Mouse (Mus musculus): Measurements from ENCODE around the gene Timp3.

Timp3 gene

DNA sequence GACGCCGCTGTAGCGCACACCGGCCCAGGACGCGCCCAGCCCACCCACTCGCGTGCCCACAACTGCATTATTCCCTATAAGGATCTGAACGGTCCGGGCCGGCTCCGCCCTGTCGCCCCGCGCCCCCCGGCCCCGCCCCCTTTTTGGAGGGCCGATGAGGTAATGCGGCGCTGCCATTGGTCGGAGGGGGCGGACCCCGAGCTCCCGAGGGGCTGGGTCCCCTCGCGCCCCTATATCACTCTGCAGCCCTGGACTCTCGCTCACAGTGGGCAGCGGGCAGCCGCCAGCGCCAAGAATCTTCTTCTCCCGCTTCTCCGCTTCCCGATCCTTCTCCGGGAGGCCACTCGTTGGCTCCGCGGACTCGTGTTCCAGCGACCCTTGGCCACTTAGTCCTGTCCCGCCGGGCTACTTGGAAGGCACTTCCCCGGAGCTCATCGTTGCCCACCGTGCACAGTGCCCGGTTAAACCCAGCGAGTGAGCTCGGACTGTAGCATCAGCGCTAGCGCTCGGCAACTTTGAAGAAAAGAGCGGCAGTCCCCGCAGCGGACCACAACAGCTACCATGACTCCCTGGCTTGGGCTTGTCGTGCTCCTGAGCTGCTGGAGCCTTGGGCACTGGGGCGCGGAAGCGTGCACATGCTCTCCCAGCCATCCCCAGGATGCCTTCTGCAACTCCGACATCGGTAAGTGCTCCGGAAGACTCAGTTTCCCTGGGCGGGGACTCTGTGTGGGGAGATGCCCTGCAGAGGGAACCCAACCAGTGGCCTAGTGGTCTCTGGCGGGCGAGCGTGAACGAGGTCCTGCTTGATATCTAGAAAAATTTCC is at the start of gene Timp3:
Gene Timp3 (plus strand): TSS at position 80 of the 824 bp plus-strand sequence.
- in situ Hi-C loops (cut with MboI; ENCODE audit: low sequenced_read_pairs): no loop called here

DNA sequence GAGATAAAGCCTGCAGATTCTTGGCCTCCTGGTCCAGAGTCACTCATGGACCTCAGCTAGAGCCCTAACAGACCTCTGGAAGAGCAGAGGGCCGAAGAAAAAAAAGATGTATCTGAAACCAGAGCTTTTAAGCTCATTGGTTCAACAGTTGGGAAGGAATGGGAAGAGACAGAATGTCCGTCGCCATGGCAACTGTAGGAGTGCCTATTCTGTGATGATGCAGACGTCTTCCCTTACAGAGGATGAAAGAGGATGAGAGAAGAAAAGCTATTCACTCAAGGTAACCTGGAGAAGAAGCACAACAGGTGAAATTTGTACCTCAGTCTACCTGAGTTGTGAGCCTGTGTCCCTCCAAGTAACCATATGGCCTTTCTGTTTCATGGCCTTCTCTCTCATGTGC is 44.0 kb upstream of the Timp3 start:
- in situ Hi-C loops (cut with MboI; ENCODE audit: low sequenced_read_pairs): no loop called here

GRCm38 (mm10) chr10:86257045-86257444 is 43.1 kb upstream of the Timp3 start:
- in situ Hi-C loops (cut with MboI; ENCODE audit: low sequenced_read_pairs): no loop called here

- in situ Hi-C loops (cut with MboI; ENCODE audit: low sequenced_read_pairs): no loop called here
Observed at GRCm38 (mm10) chr10:86258046-86258445, 42.1 kb upstream of the Timp3 start.

- in situ Hi-C loops (cut with MboI; ENCODE audit: low sequenced_read_pairs): no loop called here
Observed at GRCm38 (mm10) chr10:86258992-86259391, 41.2 kb upstream of the Timp3 start.

- in situ Hi-C loops (cut with MboI; ENCODE audit: low sequenced_read_pairs): no loop called here
Observed at GRCm38 (mm10) chr10:86261725-86262124, 38.4 kb upstream of the Timp3 start.

DNA sequence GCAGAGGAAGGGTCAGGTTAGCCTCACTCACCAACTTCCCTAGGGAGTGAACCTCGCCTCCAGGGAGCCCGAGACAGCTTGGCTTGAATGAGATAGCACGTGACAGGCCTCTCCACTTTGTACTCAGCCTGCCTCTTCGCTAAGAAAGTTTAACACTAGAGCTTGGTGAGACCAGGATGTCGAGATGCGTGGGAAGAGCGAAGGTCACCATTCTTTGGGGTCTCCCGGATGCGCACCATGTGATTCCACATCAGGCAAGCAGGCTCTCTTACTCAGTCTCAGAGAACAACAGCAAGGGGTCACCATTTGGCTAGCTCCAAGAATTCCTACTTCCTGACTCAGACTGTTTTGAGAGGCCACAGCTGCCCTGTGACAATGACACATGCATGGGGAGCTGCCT is 35.6 kb upstream of the Timp3 start:
- in situ Hi-C loops (cut with MboI; ENCODE audit: low sequenced_read_pairs): no loop called here

GRCm38 (mm10) chr10:86270254-86270653 is 29.9 kb upstream of the Timp3 start:
- in situ Hi-C loops (cut with MboI; ENCODE audit: low sequenced_read_pairs): no loop called here

- in situ Hi-C loops (cut with MboI; ENCODE audit: low sequenced_read_pairs): no loop called here
Observed at GRCm38 (mm10) chr10:86272826-86273225, 27.3 kb upstream of the Timp3 start.

DNA sequence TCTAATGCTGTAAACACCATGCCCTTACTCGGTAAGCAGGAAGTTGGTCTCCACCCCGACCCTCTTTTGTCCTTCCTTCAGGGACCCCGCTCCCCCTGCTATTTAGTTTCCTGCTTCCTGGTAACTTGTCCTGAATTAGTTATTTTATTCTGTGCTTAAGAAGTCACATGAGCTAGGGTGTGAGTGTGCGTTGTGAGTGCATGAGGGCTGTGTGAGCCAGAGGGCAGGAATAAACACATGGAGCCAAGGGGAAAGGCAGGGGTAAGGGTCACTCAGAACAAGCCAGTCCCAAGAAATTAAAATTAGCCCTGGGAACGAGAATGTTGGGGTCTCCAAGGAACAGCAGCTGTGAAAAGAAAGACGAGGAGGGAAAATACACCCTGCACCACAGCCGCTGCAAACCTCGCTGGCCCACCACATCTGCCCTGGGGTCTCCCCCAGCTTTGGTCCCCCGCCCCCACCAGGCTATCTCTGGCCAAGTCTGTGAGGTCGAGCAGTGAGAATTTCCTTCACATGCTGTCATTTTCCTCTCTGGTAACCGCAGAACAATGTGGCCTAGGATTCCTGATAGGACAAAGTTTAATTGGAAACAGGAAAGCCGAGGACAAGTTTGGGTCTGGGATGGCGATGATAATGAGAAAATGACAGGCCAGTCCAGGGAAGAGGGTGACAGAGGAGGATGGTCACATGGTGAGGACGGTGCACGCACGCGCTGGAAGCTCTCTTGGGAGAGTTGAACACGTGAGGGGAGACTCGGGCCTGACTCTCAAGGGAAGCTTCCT is 26.6 kb upstream of the Timp3 start:
- in situ Hi-C loops (cut with MboI; ENCODE audit: low sequenced_read_pairs): no loop called here

DNA sequence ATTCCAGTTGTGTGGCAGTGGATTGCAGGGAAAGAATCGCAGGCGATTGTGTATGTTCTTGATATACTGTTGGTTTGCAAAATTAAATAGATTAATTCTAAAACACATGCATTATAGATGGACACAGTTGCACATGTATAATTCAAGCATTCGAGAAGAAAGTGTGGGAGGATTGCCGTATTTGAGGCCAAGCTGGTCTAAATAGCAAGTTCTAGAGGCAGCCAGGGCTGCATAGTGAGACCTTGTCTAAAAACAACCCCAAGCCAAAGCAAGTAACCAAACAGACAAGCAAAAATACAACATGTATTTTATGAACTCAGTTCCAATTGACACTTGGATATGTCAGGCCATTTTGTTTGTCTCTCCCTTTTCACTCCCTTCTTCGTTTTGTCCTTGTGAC is 24.6 kb upstream of the Timp3 start:
- in situ Hi-C loops (cut with MboI; ENCODE audit: low sequenced_read_pairs): no loop called here

DNA sequence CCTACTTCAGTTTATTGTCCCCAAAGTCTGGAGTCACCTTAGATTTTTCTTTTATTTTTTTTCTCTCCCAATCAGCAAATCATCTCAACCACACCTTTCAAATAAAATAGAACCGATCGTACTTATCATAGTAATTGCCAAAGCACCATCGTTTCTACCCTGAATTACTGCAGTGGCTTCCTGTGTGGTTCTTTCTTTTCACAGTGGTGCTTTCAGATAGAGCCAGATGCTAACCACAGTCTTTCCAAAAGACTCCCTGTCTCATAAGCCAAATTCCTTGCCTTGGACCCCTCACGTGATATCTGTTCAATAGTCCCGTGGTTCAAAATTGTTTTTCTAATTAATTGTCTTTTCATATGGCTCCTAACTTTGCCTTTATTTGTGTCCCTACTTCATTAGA is 22.8 kb upstream of the Timp3 start:
- in situ Hi-C loops (cut with MboI; ENCODE audit: low sequenced_read_pairs): no loop called here

GRCm38 (mm10) chr10:86278481-86278880 is 21.7 kb upstream of the Timp3 start:
- in situ Hi-C loops (cut with MboI; ENCODE audit: low sequenced_read_pairs): no loop called here

GRCm38 (mm10) chr10:86279579-86280168 is 20.5 kb upstream of the Timp3 start:
- in situ Hi-C loops (cut with MboI; ENCODE audit: low sequenced_read_pairs): no loop called here

DNA sequence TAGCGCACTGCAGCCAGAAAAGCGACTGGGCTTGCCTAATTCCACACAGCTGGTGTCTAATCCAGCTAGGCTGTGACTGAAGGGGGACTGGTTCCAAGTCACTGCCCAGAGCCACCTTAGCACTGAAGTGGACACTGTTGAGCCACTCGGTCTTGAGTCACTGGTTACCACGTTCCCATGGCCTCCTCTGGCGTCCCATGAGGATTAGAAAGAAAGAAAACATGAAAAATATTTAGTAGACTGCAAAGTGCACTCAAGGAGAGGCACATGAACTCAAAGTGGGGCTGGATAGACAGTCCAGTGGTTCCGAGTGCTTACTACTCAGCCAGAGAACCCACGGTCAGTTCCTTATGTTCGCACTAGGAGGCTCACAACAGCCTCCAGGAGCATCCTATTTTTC is 18.9 kb upstream of the Timp3 start:
- in situ Hi-C loops (cut with MboI; ENCODE audit: low sequenced_read_pairs): no loop called here

DNA sequence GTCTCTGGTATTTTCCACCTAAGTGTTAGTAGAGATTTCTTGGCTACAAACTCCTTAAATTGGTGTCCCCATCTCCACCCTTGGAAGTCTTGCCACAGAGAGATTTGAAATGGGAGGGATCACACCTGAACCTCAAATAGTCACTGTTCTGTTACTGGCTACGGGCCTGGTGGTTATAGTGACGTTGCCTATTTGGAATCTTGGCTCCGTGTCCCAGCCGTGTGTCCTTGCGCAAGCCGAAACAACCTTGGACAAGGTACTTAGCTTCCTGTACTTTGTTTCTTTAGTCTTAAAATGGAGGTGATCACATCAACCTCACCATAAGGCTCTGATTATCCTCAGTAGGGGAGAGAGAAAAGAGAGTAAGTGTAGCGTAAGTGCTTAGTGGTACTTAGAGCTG is 13.7 kb upstream of the Timp3 start:
- in situ Hi-C loops (cut with MboI; ENCODE audit: low sequenced_read_pairs): no loop called here

GRCm38 (mm10) chr10:86290109-86290771 is 9.9 kb upstream of the Timp3 start:
- in situ Hi-C loops (cut with MboI; ENCODE audit: low sequenced_read_pairs): no loop called here

DNA sequence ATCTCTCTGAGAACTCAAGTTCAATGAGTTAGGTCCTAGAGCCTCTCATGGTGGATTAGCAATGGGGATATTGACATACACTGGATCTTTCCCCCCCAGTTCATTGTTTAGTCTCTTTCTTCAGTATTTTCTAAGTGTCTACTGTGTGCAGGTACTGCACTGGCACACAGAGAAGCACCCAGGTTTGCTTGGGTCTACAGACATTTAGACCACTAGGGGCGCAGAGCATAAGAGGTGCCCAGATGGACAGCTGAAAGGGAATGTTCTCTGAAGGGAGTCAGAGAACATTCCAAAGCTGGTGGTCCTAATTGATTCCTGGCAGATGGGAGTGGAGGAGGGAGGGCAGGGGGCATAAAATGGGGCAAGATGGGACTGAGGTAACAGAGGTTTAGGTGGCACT is 6.3 kb upstream of the Timp3 start:
- in situ Hi-C loops (cut with MboI; ENCODE audit: low sequenced_read_pairs): no loop called here

- in situ Hi-C loops (cut with MboI; ENCODE audit: low sequenced_read_pairs): no loop called here
Observed at GRCm38 (mm10) chr10:86294599-86295365, 5.4 kb upstream of the Timp3 start.

DNA sequence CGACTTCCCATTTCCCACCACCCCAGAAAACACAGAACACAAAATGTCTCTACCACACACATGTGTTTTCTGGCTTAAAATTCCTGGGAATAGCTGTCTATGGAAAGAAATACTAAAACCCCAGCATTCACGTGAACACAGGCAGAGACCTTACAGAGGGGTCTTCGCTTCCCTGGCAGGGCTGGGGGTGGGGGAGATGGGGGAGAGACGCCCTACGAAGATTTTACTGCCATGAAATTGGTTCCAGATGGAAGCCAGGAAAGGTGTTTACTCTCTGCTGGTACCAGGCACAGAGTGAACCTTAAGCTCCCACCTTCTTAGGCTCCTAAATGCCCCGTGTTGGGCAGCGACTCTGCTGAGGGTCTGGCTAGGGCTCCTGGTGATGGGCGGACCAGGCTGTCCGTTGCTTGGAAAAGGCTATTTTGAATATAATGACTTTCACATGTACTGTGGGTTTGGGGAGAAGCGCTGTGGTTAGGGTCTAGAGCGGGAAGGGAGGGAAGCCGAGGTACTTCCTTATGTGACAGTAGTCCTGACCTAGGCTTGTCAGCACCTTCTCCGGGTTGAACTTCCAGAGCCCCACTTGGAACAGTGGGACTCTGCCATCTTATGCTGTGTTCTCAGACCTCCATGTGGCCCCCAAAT is 4.6 kb upstream of the Timp3 start:
- in situ Hi-C loops (cut with MboI; ENCODE audit: low sequenced_read_pairs): no loop called here

Data from CH12F3 (cell line).